Comparison of ENCODE assay signal across 13 mouse cellular contexts in genomic region chr17:21792256-21792655, GRCm38 (mm10).
"Had no signal": no experiment of that assay in that cellular context is flagged by ENCODE, and none has a peak within 500 bp of the region (broad histone marks: within the 10 kb centered on the region; RNA-seq: fewer than 3 reads in every experiment).

No protein-coding gene starts in this region.

- DNase-seq: gastrocnemius, postnatal 10 days; gastrocnemius, postnatal 25 days; heart, adult 18-20 months; heart, postnatal 14 days; heart, postnatal 36 days; kidney, adult 11 months; kidney, adult 2 months; kidney, adult 9 months; kidney, postnatal 14 days; kidney, postnatal 36 days; layer of hippocampus, adult 9-11 months; layer of hippocampus, postnatal 36 days; left cerebral cortex, postnatal 4 days had no signal
